Mouse (Mus musculus) midbrain, postnatal 0 days (tissue): ENCODE results near the gene Prtn3. TPM values are rescaled to one million over a fixed set of nuclear protein-coding genes. Genes with fewer than 3 reads are reported as not detected.

Source experiments
- ATAC-seq: fragments of 200-750 bp; cut with Nextera tagmentation; 2 replicates; pipeline ENCODE4 v1.8.0; 2017; ENCODE audit warnings: moderate number of reproducible peaks, mild to moderate bottlenecking, moderate TSS enrichment, moderate library complexity; ENCODE audit not compliant: low FRiP score
- DNase-seq: peaks from one replicate; pipeline ENCODE4 v3.0.0-alpha.2; 2015; ENCODE audit warnings: low spot score
- H3K27ac ChIP-seq: fragments of 300-500 bp; sonication (generic); 2 replicates; pipeline ENCODE4 v1.5.1; 2014; ENCODE audit warnings: low read depth, mild to moderate bottlenecking, low read length, mixed read lengths
- H3K27me3 ChIP-seq: fragments of 300-500 bp; sonication (generic); 2 replicates; pipeline ENCODE4 v1.6.1; 2014; ENCODE audit warnings: low read length, control low read depth, mixed read lengths; ENCODE audit not compliant: insufficient read depth
- H3K36me3 ChIP-seq: fragments of 300-500 bp; sonication (generic); 2 replicates; pipeline ENCODE4 v1.6.1; 2014; ENCODE audit warnings: low read length, control low read depth, mixed read lengths; ENCODE audit not compliant: insufficient read depth
- H3K4me1 ChIP-seq: fragments of 300-500 bp; sonication (generic); 2 replicates; pipeline ENCODE4 v1.6.1; 2014; ENCODE audit warnings: mild to moderate bottlenecking, control low read depth, antibody characterized with exemption, low read length, mixed read lengths; ENCODE audit not compliant: insufficient read depth
- H3K4me2 ChIP-seq: fragments of 300-500 bp; sonication (generic); 2 replicates; pipeline ENCODE4 v1.6.1; 2014; ENCODE audit warnings: low read depth, mild to moderate bottlenecking, low read length, mixed read lengths; ENCODE audit not compliant: poor library complexity, severe bottlenecking
- H3K4me3 ChIP-seq: fragments of 300-500 bp; sonication (generic); 2 replicates; pipeline ENCODE4 v1.5.1; 2014; ENCODE audit warnings: low read depth, mild to moderate bottlenecking, low read length, moderate library complexity
- H3K9ac ChIP-seq: fragments of 300-500 bp; sonication (generic); replicated peaks from 2 replicates; pipeline ENCODE4 v1.6.1; 2014; ENCODE audit warnings: mild to moderate bottlenecking, low read length, moderate library complexity, mixed read lengths; ENCODE audit not compliant: poor library complexity, severe bottlenecking
- H3K9me3 ChIP-seq: fragments of 300-500 bp; sonication (generic); 2 replicates; pipeline ENCODE4 v1.6.1; 2016; ENCODE audit warnings: low read length, control low read depth
- CTCF ChIP-seq: IDR thresholded peaks from 2 replicates; pipeline ENCODE4 v1.5.1; 2016; ENCODE audit warnings: antibody characterized with exemption, mild to moderate bottlenecking
- WGBS: fragments of 180-500 bp; shearing (Covaris S2); extraction: QIAGEN DNeasy Blood & Tissue Kit; methylation state at CpG from one replicate; pipeline ENCODE4 v1.1.7; 2014; 5-methylcytosine and 5-hydroxymethylcytosine counted together
- polyA plus RNA-seq: library from polyadenylated mRNA; unstranded; fragments of >200 nt; fragmentation: Nextera tagmentation; extraction: Ambion mirVana; gene quantifications from 2 replicates; pipeline ENCODE4 v1.2.1, GENCODE M21; 2015
- total RNA-seq: library from RNA; depleted of rRNA; stranded (reverse); fragments of >200 nt; gene quantifications from 2 replicates; pipeline ENCODE4 v1.2.3, GENCODE M21; 2014

The Prtn3 gene
- total and polyA plus RNA-seq, 2 experiments from 2014 or later = 7.5 to 11.7 TPM

DNA sequence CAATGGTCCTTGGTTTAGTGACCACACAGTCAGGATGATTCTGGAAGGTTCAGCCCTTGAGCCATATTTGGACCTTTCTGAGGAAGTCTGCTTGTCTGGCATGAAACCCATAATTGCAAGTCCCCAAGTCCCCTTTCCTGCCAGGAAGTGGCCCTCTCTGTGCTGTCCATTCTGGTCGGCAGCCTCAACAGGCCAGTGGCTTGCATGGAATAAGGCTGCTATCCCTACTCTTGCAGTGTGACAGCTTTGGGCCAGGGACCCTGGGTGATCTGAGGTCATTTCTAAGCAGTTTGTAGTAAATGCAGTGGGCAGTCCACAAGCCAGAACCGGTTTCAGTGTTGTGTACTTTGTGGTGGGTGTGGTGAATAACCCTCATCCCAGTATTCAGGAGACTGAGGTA is 36.1 kb upstream of the Prtn3 start:
- no peak for TF ChIP-seq CTCF
- ATAC-seq (no peak), DNase-seq (no peak)
- Histone ChIP-seq H3K4me2 (no peak overlapping the region), H3K36me3 (no peaks in the 10 kb centered on the region), H3K4me1 (no peaks in the 10 kb centered on the region), H3K9me3 (no peaks in the 10 kb centered on the region), H3K4me3 (no peak overlapping the region), H3K9ac (no peak overlapping the region), H3K27me3 (no peaks in the 10 kb centered on the region), H3K27ac (no peak overlapping the region)
- 81% methylated on average over 2 of the region's 2 CpGs for WGBS

DNA sequence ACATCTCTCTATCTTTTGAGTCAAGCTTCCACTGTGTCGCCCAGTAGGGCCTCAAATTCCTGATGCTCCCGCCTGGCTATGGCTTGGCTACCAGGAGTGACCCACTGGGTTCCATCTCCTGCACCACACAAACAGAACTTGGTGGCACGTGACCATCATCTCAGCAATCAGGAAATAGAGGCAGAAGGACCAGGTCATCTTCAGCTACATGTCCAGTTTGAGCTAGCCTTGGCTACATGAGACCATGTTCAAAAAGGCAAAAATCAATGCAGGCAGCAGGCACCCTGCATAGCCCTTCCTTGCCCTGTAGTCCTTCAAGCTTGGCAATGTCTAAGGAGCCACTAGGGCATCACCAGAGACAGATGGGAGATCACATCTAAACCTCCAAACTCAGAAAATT is 34.2 kb upstream of the Prtn3 start:
- H3K27me3 ChIP-seq = no peaks in the 10 kb centered on the region
- H3K9me3 ChIP-seq = no peaks in the 10 kb centered on the region
- 92% methylated on average over 3 of the region's 3 CpGs for WGBS
- DNase-seq = no peak
- H3K4me3 ChIP-seq = no peak overlapping the region
- no peak overlapping the region for H3K27ac ChIP-seq
- H3K4me2 ChIP-seq = no peak overlapping the region
- no peaks in the 10 kb centered on the region for H3K4me1 ChIP-seq
- no peak for TF ChIP-seq CTCF
- H3K36me3 ChIP-seq = no peaks in the 10 kb centered on the region
- ATAC-seq = no peak
- no peak overlapping the region for H3K9ac ChIP-seq

DNA sequence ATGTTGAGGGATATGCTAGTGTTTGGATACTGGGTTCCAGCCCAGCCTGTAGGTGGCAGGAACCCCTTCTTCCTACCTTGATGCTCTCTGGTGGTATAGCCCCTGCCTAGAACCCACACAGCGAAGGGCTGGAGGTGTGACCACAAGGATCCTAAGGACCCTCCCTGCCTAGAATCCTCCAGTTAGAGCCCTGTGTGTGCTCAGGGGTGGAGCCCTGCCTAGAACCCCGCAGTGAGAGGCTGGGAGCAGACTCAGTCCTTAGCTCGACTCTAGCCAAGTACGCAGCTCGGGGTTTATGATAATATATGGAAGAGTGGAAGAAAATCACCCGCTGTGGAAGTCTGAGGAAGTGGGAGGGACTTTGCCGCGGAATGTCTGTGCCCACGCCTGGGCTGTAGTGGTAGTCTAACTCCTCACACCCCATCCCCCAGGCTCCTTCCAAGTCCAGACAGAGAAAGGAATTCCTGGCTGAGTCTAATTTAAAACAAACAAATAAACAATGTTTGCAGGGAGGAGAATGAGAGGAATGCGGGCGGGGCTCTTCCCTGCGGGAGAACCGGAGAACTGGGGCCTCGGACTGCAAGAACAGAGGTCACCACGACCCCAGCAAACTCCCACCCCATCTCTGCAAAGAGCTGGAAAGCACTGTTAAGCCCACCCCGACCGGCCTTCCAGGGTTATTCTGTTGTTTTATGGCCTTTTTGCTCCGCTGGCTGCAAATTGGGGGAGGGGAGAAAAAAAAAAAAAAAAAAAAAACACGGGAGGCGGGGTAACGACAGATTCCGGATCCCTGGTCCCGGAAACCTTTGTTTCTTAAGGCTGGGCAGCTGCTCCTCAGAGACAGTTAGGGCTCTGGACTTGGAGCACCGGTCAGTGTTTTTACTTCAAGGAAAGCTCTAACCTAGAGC is 33.4 kb upstream of the Prtn3 start:
- no peaks in the 10 kb centered on the region for H3K27me3 ChIP-seq
- ATAC-seq (peak; percentile 73), DNase-seq (peak; percentile 76)
- H3K4me3 ChIP-seq = peak overlapping the region; percentile 31
- H3K4me2 ChIP-seq = peak overlapping the region; percentile 52
- peak; percentile 42 for TF ChIP-seq CTCF
- WGBS = 2% methylated on average over 23 of the region's 24 CpGs
- H3K27ac ChIP-seq = no peak overlapping the region
- H3K36me3 ChIP-seq = no peaks in the 10 kb centered on the region
- no peaks in the 10 kb centered on the region for H3K4me1 ChIP-seq
- peak overlapping the region; percentile 30 for H3K9ac ChIP-seq
- H3K9me3 ChIP-seq = no peaks in the 10 kb centered on the region

DNA sequence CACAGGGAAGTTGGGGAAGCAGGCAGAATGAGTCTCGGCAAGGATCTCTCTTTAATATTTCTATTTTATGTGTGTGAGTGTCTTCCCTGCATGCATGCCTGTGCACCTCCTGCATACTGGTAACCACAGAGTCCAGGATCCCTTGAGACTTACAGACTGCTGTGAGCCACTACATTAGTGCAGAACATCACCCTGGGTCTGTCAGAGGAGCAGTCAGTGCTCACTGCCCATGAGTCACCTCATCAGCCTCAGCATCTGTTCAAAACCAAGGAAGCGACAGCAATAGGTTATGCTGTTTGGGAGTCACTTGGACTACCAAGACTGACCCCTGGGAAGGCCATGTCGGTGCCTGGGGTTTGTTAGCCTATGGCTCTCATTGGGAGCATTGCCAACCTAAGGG is 32.0 kb upstream of the Prtn3 start:
- Histone ChIP-seq H3K27ac (no peak overlapping the region), H3K9me3 (no peaks in the 10 kb centered on the region)
- 69% methylated on average over 3 of the region's 3 CpGs for WGBS

DNA sequence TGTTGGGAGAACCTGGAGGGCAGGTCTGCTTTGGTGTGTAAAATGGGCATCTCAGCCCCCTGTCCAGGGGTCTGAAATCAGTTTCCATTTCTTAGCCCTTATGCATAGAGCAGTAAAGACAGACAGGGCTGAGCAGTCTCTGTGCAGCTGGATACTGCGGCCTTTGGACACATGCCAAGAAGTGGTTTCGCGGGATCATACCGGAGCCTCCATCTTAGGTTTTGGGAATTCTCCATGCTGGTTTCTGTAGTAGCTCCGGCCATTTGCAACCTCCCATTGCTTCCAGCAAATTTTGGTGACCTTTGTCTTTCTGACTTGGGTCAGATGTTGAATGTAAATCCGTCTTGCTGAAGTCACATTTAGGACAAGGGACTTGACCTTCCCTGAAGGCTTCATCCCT is 30.8 kb upstream of the Prtn3 start:
- Histone ChIP-seq H3K27me3 (no peaks in the 10 kb centered on the region), H3K9me3 (no peaks in the 10 kb centered on the region), H3K4me1 (no peaks in the 10 kb centered on the region), H3K4me3 (no peak overlapping the region), H3K27ac (no peak overlapping the region), H3K4me2 (no peak overlapping the region), H3K36me3 (no peaks in the 10 kb centered on the region), H3K9ac (no peak overlapping the region)
- TF ChIP-seq CTCF = no peak
- ATAC-seq (no peak), DNase-seq (no peak)
- 53% methylated on average over 6 of the region's 6 CpGs for WGBS

More for the DNA sequence above, 32.0 kb upstream of the Prtn3 start:
- Histone ChIP-seq H3K36me3 (no peaks in the 10 kb centered on the region), H3K4me2 (no peak overlapping the region), H3K4me1 (no peaks in the 10 kb centered on the region), H3K4me3 (no peak overlapping the region), H3K27me3 (no peaks in the 10 kb centered on the region), H3K9ac (no peak overlapping the region)
- no peak for DNase-seq
- TF ChIP-seq CTCF = no peak
- ATAC-seq = no peak

DNA sequence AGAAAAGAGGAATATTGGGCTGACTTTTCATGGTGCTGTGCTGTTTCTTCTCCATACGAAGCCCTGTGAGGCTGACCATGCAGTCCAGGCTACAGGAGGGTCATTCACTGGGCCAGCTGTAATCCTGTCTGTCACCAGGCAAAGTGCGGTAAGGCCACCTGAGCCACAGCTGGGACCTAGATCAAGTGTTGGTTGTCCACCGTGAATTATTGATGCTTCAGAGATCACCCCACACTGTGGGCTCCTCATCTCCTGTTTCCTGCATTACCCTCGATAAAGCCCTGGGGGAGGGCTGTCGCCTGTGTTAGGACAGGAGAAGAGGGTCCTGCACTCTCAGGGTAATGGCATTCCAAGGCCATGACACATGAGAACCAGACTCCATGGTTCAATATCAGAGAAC is 27.7 kb upstream of the Prtn3 start:
- no peak overlapping the region for H3K27ac ChIP-seq
- H3K4me1 ChIP-seq = peaks cover 3% of the 10 kb centered on the region
- H3K4me3 ChIP-seq = no peak overlapping the region
- WGBS = 73% methylated on average over 5 of the region's 5 CpGs
- no peaks in the 10 kb centered on the region for H3K36me3 ChIP-seq
- no peak for ATAC-seq
- TF ChIP-seq CTCF = no peak
- no peaks in the 10 kb centered on the region for H3K27me3 ChIP-seq
- DNase-seq = no peak
- H3K4me2 ChIP-seq = no peak overlapping the region
- no peaks in the 10 kb centered on the region for H3K9me3 ChIP-seq
- H3K9ac ChIP-seq = no peak overlapping the region
